9 mouse cellular contexts compared by ENCODE assay signal in genomic region chr13:17581684-17582083, GRCm38 (mm10).
DNase-seq lines count a peak whose midpoint lies in the region; ATAC-seq and TF ChIP-seq lines count a peak whose summit lies in the region.
"Had no signal": no experiment of that assay in that cellular context is flagged by ENCODE, and none has a peak within 500 bp of the region (broad histone marks: within the 10 kb centered on the region; RNA-seq: fewer than 3 reads in every experiment).

No protein-coding gene starts in this region.

- H3K27me3 ChIP-seq in midbrain, embryonic 11.5 days (ENCODE audit: control insufficient read depth, insufficient read depth, low read length) = no peaks in the 10 kb centered on the region
- no peaks in the 10 kb centered on the region for H3K27me3 ChIP-seq in midbrain, embryonic 13.5 days
- H3K27me3 ChIP-seq in midbrain, postnatal 0 days (ENCODE audit: insufficient read depth, low read length) = no peaks in the 10 kb centered on the region
- H3K27me3 ChIP-seq: neural tube, embryonic 12.5 days had no signal

- no peaks in the 10 kb centered on the region for H3K9me3 ChIP-seq in midbrain, embryonic 11.5 days (ENCODE audit: control insufficient read depth, low read length)
- no peaks in the 10 kb centered on the region for H3K9me3 ChIP-seq in midbrain, embryonic 13.5 days
- no peaks in the 10 kb centered on the region for H3K9me3 ChIP-seq in midbrain, postnatal 0 days (ENCODE audit: low read length)
- H3K9me3 ChIP-seq: neural tube, embryonic 12.5 days had no signal

- 15% methylated on average over 2 of the region's 2 CpGs for WGBS in midbrain, embryonic 11.5 days
- 17% methylated on average over 2 of the region's 2 CpGs for WGBS in midbrain, embryonic 13.5 days
- 27% methylated on average over 2 of the region's 2 CpGs for WGBS in midbrain, postnatal 0 days

- no peak overlapping the region for H3K4me2 ChIP-seq in midbrain, embryonic 11.5 days
- H3K4me2 ChIP-seq in midbrain, embryonic 13.5 days (replicated peaks) = no peak overlapping the region
- no peak overlapping the region for H3K4me2 ChIP-seq in midbrain, postnatal 0 days (ENCODE audit: low read depth, low read length, poor library complexity, severe bottlenecking)
- H3K4me2 ChIP-seq: neural tube, embryonic 12.5 days had no signal

- TF ChIP-seq CTCF in midbrain, postnatal 0 days (IDR thresholded peaks at IDR 0.05) = peak; percentile 74

- H3K36me3 ChIP-seq in midbrain, embryonic 11.5 days (ENCODE audit: control insufficient read depth, insufficient read depth, low read length) = no peaks in the 10 kb centered on the region
- H3K36me3 ChIP-seq in midbrain, embryonic 13.5 days = no peaks in the 10 kb centered on the region
- no peaks in the 10 kb centered on the region for H3K36me3 ChIP-seq in midbrain, postnatal 0 days (ENCODE audit: insufficient read depth, low read length)
- H3K36me3 ChIP-seq: neural tube, embryonic 12.5 days had no signal

- H3K4me1 ChIP-seq in midbrain, embryonic 11.5 days (ENCODE audit: control insufficient read depth, insufficient read depth, low read length) = no peaks in the 10 kb centered on the region
- H3K4me1 ChIP-seq in midbrain, embryonic 13.5 days (replicated peaks) = no peaks in the 10 kb centered on the region
- no peaks in the 10 kb centered on the region for H3K4me1 ChIP-seq in midbrain, postnatal 0 days (ENCODE audit: insufficient read depth, low read length)
- H3K4me1 ChIP-seq: neural tube, embryonic 12.5 days had no signal

- H3K27ac ChIP-seq in midbrain, embryonic 11.5 days (ENCODE audit: low read depth, low read length) = no peak overlapping the region
- H3K27ac ChIP-seq in midbrain, embryonic 13.5 days = no peak overlapping the region
- H3K27ac ChIP-seq in midbrain, postnatal 0 days (ENCODE audit: low read depth, low read length) = no peak overlapping the region
- H3K27ac ChIP-seq: neural tube, embryonic 12.5 days had no signal

- H3K4me3 ChIP-seq in midbrain, embryonic 11.5 days (ENCODE audit: low read depth, low read length) = no peak overlapping the region
- no peak overlapping the region for H3K4me3 ChIP-seq in midbrain, embryonic 13.5 days (replicated peaks)
- no peak overlapping the region for H3K4me3 ChIP-seq in midbrain, postnatal 0 days (ENCODE audit: low read depth, low read length)
- H3K4me3 ChIP-seq: neural tube, embryonic 12.5 days had no signal

- peak; percentile 97 for ATAC-seq in frontal cortex, adult (ENCODE audit: low TSS enrichment)
- peak; percentile 75 for ATAC-seq in midbrain, embryonic 11.5 days (ENCODE audit: low FRiP score)
- no peak for ATAC-seq in midbrain, embryonic 13.5 days
- peak; percentile 54; the same call in 1 of the 2 replicates for ATAC-seq in midbrain, postnatal 0 days (ENCODE audit: low FRiP score)

- DNase-seq in frontal cortex, postnatal 14 days (ENCODE audit: low spot score in 2 of 2) = no peak
- DNase-seq in midbrain, embryonic 11.5 days (ENCODE audit: low spot score, missing footprints) = no peak
- DNase-seq in embryo, embryonic 11.5 days (ENCODE audit: low read depth, low spot score) = peak; percentile 9
- peak; percentile 76 for DNase-seq in midbrain, postnatal 0 days (ENCODE audit: low spot score)
- DNase-seq in cerebellum, adult 8-10 months = no peak
- DNase-seq in cerebellum, adult 11 months = no peak

- no peak overlapping the region for H3K9ac ChIP-seq in midbrain, embryonic 11.5 days (ENCODE audit: low read length)
- H3K9ac ChIP-seq in midbrain, embryonic 13.5 days (replicated peaks) = no peak overlapping the region
- H3K9ac ChIP-seq in midbrain, postnatal 0 days (replicated peaks; ENCODE audit: low read length, poor library complexity, severe bottlenecking) = no peak overlapping the region
- H3K9ac ChIP-seq: neural tube, embryonic 12.5 days had no signal

Comparison
In these comparisons a context has a peak if more than half of its experiments do, and no peak if none do; other contexts are left out.
1. DNase-seq: peak in embryo, embryonic 11.5 days (single experiment) and midbrain, postnatal 0 days (single experiment); none in frontal cortex, postnatal 14 days (0 of 2), midbrain, embryonic 11.5 days (single experiment), cerebellum, adult 8-10 months (single experiment) and cerebellum, adult 11 months (single experiment).